Mouse (Mus musculus): Measurements from ENCODE around the gene Nacc2.

The Nacc2 gene

GRCm38 (mm10) chr2:26123079-26123648, at the start of gene Nacc2:
Nacc2 (minus strand) TSS chr2:26123220.
- no peak for DNase-seq (ENCODE audit: low read depth, low spot score)

- no peak for DNase-seq (ENCODE audit: low read depth, low spot score)
Observed at GRCm38 (mm10) chr2:26172166-26172565, 49.1 kb upstream of the Nacc2 start.

GRCm38 (mm10) chr2:26170376-26170775, 47.4 kb upstream of the Nacc2 start:
- no peak for DNase-seq (ENCODE audit: low read depth, low spot score)

- DNase-seq (ENCODE audit: low read depth, low spot score), result no peak
Observed at GRCm38 (mm10) chr2:26168843-26169579, 46.0 kb upstream of the Nacc2 start.

- no peak for DNase-seq (ENCODE audit: low read depth, low spot score)
Observed at GRCm38 (mm10) chr2:26166890-26167289, 43.9 kb upstream of the Nacc2 start.

GRCm38 (mm10) chr2:26158064-26158463, 35.0 kb upstream of the Nacc2 start:
- no peak for DNase-seq (ENCODE audit: low read depth, low spot score)

GRCm38 (mm10) chr2:26156191-26156977, 33.4 kb upstream of the Nacc2 start:
- DNase-seq (ENCODE audit: low read depth, low spot score), result no peak

GRCm38 (mm10) chr2:26155737-26156136, 32.7 kb upstream of the Nacc2 start:
- DNase-seq (ENCODE audit: low read depth, low spot score), result no peak

GRCm38 (mm10) chr2:26154586-26154985, 31.6 kb upstream of the Nacc2 start:
- no peak for DNase-seq (ENCODE audit: low read depth, low spot score)

- DNase-seq (ENCODE audit: low read depth, low spot score), result peak; percentile 58
Observed at GRCm38 (mm10) chr2:26153909-26154340, 30.9 kb upstream of the Nacc2 start.

GRCm38 (mm10) chr2:26153295-26153694, 30.3 kb upstream of the Nacc2 start:
- no peak for DNase-seq (ENCODE audit: low read depth, low spot score)

- no peak for DNase-seq (ENCODE audit: low read depth, low spot score)
Observed at GRCm38 (mm10) chr2:26147706-26148370, 24.8 kb upstream of the Nacc2 start.

GRCm38 (mm10) chr2:26146337-26147042, 23.5 kb upstream of the Nacc2 start:
- no peak for DNase-seq (ENCODE audit: low read depth, low spot score)

GRCm38 (mm10) chr2:26145113-26145512, 22.1 kb upstream of the Nacc2 start:
- DNase-seq (ENCODE audit: low read depth, low spot score), result no peak

GRCm38 (mm10) chr2:26144331-26144730, 21.3 kb upstream of the Nacc2 start:
- DNase-seq (ENCODE audit: low read depth, low spot score), result no peak

- DNase-seq (ENCODE audit: low read depth, low spot score), result no peak
Observed at GRCm38 (mm10) chr2:26143556-26143955, 20.5 kb upstream of the Nacc2 start.

- DNase-seq (ENCODE audit: low read depth, low spot score), result no peak
Observed at GRCm38 (mm10) chr2:26142986-26143385, 20.0 kb upstream of the Nacc2 start.

GRCm38 (mm10) chr2:26141893-26142635, 19.0 kb upstream of the Nacc2 start:
- DNase-seq (ENCODE audit: low read depth, low spot score), result peak; percentile 42

GRCm38 (mm10) chr2:26140903-26141302, 17.9 kb upstream of the Nacc2 start:
- no peak for DNase-seq (ENCODE audit: low read depth, low spot score)

GRCm38 (mm10) chr2:26140292-26140819, 17.3 kb upstream of the Nacc2 start:
- DNase-seq (ENCODE audit: low read depth, low spot score), result peak; percentile 98
